Mouse (Mus musculus): Measurements from ENCODE around the gene 4930451I11Rik. TPM values are rescaled to one million over a fixed set of nuclear protein-coding genes. Genes with fewer than 3 reads are reported as not detected.

The 4930451I11Rik gene
- polyA plus RNA-seq, 1 experiment from 2014 or later: not detected

DNA sequence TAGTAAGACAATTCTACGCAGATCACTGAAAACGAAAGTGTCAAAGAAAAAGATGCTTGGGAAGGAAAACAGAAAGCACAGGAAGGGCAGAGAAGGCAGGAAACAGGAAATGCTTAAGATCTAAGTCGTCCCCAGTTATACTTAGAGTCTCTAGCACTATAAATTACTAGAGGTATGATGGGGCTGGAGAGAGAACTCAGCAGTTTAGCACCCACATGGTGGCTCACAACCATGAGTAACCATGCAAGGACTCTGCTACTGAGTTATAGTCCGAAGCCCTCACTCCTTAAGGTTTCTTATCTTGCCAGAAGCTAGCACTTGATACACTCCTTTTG lies 37.2 kb downstream of the 4930451I11Rik start:
- Histone ChIP-seq H3K9ac (ENCODE audit: low read length) (no peak overlapping the region), H3K36me3 (ENCODE audit: control insufficient read depth, insufficient read depth, low read length) (peaks cover 15% of the 10 kb centered on the region)

DNA sequence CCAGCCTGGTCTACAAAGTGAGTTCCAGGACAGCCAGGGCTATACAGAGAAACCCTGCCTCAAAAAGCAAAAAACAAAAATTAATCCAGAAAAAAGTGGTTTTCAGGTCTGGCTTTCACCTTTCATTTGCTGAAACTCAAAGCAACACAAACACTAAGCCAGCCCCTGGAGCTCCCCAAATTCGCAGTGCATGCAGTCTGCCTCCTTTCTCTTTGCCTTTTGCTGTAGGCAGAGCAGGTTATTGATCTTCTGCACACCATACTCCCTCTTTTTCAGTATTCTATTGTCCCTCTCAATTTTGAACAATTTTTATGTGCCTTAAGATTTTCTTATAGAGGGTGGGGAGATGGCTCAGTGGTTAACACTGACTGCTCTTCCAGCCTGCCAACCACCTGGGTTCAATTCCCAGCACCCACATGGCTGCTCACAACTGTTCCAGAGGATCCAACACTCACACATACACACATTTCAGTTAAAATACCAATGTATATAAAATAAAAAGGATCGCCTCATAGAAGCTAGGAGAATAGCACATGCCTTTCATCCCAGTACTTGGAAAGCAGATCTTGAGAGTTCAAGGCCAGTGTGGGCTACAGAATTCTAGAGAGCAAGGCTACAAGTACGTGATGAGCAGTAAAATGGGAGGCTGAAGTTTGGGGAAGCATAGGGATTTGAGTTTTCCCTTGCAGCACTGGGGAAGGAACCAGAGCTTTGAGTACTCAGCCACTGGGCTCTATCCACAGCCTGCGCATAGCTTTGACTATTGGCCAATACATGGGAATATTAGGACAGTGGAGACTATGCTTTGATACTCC lies 37.8 kb downstream of the 4930451I11Rik start:
- ATAC-seq (ENCODE audit: insufficient read depth, low FRiP score, low TSS enrichment) (no peak), DNase-seq (ENCODE audit: low spot score) (no peak)
- Histone ChIP-seq H3K4me2 (ENCODE audit: low read depth) (no peak overlapping the region), H3K9ac (ENCODE audit: low read length) (no peak overlapping the region), H3K4me3 (ENCODE audit: low read depth, low read length) (no peak overlapping the region), H3K4me1 (ENCODE audit: control insufficient read depth, insufficient read depth, low read length) (peaks cover 18% of the 10 kb centered on the region), H3K27me3 (ENCODE audit: control insufficient read depth, insufficient read depth, low read length) (no peaks in the 10 kb centered on the region), H3K36me3 (ENCODE audit: control insufficient read depth, insufficient read depth, low read length) (peaks cover 19% of the 10 kb centered on the region), H3K27ac (ENCODE audit: low read depth, low read length) (no peak overlapping the region), H3K9me3 (ENCODE audit: control insufficient read depth, low read length) (no peaks in the 10 kb centered on the region)
- WGBS: 75% methylated on average over 4 of the region's 4 CpGs

More for the DNA sequence above, 37.2 kb downstream of the 4930451I11Rik start:
- Histone ChIP-seq H3K4me2 (ENCODE audit: low read depth) (no peak overlapping the region), H3K27me3 (ENCODE audit: control insufficient read depth, insufficient read depth, low read length) (no peaks in the 10 kb centered on the region), H3K27ac (ENCODE audit: low read depth, low read length) (no peak overlapping the region), H3K9me3 (ENCODE audit: control insufficient read depth, low read length) (no peaks in the 10 kb centered on the region), H3K4me3 (ENCODE audit: low read depth, low read length) (no peak overlapping the region), H3K4me1 (ENCODE audit: control insufficient read depth, insufficient read depth, low read length) (peaks cover 18% of the 10 kb centered on the region)
- ATAC-seq (ENCODE audit: insufficient read depth, low FRiP score, low TSS enrichment) (no peak), DNase-seq (ENCODE audit: low spot score) (no peak)
- 77% methylated on average over 4 of the region's 4 CpGs for WGBS

DNA sequence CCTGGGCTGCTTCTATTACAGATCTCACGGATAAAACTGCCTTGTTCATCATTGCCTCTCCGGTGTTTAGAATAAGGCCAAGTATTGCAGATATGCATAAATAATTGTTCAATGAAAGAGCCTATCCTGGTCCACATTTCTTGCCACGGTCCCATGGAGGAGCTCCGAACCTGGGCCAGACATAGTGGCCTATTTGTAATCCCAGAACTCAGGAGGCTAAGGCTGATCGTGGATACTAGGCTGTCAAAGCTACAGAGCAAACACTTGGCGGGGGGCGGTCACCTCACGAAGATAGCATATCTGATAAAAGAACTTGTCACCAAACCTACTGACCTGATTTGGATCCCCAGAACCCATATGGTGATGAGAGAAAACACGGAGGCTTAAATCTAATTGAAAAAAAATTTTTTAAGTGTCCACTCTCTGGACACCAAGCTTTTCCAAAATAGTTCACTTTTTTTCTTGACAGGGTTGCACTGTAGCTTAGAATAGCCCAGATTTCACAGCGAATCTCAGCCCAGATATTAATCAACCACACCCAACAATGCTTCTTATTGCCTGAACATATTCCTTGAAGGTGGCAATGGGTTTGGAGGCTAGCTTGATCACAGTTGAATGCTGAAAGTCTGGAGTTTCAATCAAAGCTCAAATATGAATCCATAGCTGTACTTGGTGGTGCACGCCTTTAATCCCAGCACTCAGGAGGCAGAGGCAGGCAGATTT lies 38.6 kb downstream of the 4930451I11Rik start:
- 28% methylated on average over 11 of the region's 11 CpGs for WGBS
- peak overlapping the region; percentile 87 for H3K4me3 ChIP-seq (ENCODE audit: low read depth, low read length)
- DNase-seq (ENCODE audit: low spot score): no peak
- no peaks in the 10 kb centered on the region for H3K27me3 ChIP-seq (ENCODE audit: control insufficient read depth, insufficient read depth, low read length)
- peak overlapping the region; percentile 27 for H3K9ac ChIP-seq (ENCODE audit: low read length)
- H3K9me3 ChIP-seq (ENCODE audit: control insufficient read depth, low read length): no peaks in the 10 kb centered on the region
- H3K36me3 ChIP-seq (ENCODE audit: control insufficient read depth, insufficient read depth, low read length): peaks cover 22% of the 10 kb centered on the region
- peak overlapping the region; percentile 59 for H3K4me2 ChIP-seq (ENCODE audit: low read depth)
- peak overlapping the region; percentile 89; the same call in 1 of the 2 replicates for H3K27ac ChIP-seq (ENCODE audit: low read depth, low read length)
- peaks cover 14% of the 10 kb centered on the region for H3K4me1 ChIP-seq (ENCODE audit: control insufficient read depth, insufficient read depth, low read length)
- ATAC-seq (ENCODE audit: insufficient read depth, low FRiP score, low TSS enrichment): 0 out of 2 replicates have a peak, but pooled peaks have one; percentile 37

DNA sequence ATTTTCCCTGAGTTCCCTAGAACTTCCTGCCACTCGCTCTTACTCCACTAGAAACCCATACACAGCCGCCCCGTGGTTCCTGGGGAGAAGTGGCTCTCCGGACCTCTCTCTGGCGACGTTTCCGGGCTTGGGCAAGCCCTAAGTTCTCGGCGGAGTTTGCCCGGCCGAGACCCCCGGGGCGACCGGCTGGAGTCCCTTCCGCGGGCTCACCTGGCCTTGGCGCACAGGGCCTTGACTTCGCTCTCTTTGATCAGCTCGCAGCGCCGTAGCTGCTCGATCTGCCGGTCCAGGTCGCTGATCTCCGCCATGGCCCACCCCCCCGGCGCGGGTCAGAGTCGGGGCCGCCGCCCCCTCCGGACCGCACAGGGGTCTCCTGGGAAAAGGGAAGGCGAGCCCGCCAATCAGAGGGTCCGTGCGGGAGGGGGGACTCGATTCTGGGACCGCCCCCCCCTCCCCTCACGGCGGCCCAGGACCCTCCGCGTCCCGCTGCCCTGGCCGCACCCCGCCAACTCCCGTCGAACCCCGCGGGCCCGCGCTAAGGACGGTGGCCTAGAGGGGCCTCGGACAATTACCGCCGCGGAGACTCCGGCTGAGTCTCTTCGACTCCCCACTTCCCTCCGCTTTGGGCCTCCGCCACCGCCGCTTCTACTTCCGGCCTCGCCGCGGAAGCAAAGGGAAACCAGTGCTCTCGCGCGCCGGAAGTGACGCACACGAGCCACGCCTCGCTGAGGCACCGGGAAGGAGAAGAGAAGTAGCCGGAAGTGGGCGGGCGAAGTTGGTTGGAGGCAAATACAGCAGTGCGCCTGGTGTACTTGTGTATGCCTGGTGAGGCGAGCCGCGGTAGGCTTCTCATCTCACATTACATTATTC lies 39.4 kb downstream of the 4930451I11Rik start, which contains the start of gene Ppp4c:
TSS of gene Ppp4c (minus strand) at position 646 of the 870 bp plus-strand sequence.
- peak; percentile 93 for ATAC-seq (ENCODE audit: insufficient read depth, low FRiP score, low TSS enrichment)
- Histone ChIP-seq H3K36me3 (ENCODE audit: control insufficient read depth, insufficient read depth, low read length) (peaks cover 22% of the 10 kb centered on the region), H3K27me3 (ENCODE audit: control insufficient read depth, insufficient read depth, low read length) (no peaks in the 10 kb centered on the region), H3K4me3 (ENCODE audit: low read depth, low read length) (peak within 1 kb of the TSS; percentile 87), H3K9ac (ENCODE audit: low read length) (peak within 1 kb of the TSS; percentile 92), H3K9me3 (ENCODE audit: control insufficient read depth, low read length) (no peaks in the 10 kb centered on the region), H3K4me1 (ENCODE audit: control insufficient read depth, insufficient read depth, low read length) (peaks cover 7% of the 10 kb centered on the region; the same call in 1 of the 2 replicates), H3K27ac (ENCODE audit: low read depth, low read length) (peak within 1 kb of the TSS; percentile 89), H3K4me2 (ENCODE audit: low read depth) (peak within 1 kb of the TSS; percentile 72)
- WGBS: under 1% methylated on average over 73 of the region's 83 CpGs
- DNase-seq (ENCODE audit: low spot score): peak; percentile 100

DNA sequence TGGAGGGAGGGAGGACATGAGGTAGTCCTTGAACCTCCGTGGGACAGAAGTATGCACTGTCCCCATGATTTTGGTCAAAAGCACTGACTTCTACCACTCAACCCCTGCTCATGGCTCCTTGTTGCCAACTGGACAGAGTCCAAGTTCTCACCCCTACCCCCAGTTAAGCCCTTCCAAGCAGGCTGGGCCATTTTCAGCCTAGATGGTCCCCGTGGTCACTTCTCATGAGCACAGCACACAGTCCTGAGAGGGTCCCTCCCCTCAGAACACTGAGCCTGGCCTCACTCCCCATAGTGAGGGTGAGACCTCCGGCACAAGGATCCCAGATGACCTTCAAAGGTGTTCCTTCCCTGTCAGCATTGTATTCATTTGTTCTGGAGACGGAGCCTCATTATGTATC lies 42.3 kb downstream of the 4930451I11Rik start:
- Histone ChIP-seq H3K27me3 (ENCODE audit: control insufficient read depth, insufficient read depth, low read length) (no peaks in the 10 kb centered on the region), H3K27ac (ENCODE audit: low read depth, low read length) (no peak overlapping the region), H3K4me1 (ENCODE audit: control insufficient read depth, insufficient read depth, low read length) (peaks cover 7% of the 10 kb centered on the region; the same call in 1 of the 2 replicates), H3K9me3 (ENCODE audit: control insufficient read depth, low read length) (no peaks in the 10 kb centered on the region), H3K4me3 (ENCODE audit: low read depth, low read length) (no peak overlapping the region), H3K4me2 (ENCODE audit: low read depth) (no peak overlapping the region), H3K9ac (ENCODE audit: low read length) (no peak overlapping the region), H3K36me3 (ENCODE audit: control insufficient read depth, insufficient read depth, low read length) (peaks cover 22% of the 10 kb centered on the region)
- WGBS: 93% methylated on average over 4 of the region's 4 CpGs
- DNase-seq (ENCODE audit: low spot score) (no peak), ATAC-seq (ENCODE audit: insufficient read depth, low FRiP score, low TSS enrichment) (no peak)

DNA sequence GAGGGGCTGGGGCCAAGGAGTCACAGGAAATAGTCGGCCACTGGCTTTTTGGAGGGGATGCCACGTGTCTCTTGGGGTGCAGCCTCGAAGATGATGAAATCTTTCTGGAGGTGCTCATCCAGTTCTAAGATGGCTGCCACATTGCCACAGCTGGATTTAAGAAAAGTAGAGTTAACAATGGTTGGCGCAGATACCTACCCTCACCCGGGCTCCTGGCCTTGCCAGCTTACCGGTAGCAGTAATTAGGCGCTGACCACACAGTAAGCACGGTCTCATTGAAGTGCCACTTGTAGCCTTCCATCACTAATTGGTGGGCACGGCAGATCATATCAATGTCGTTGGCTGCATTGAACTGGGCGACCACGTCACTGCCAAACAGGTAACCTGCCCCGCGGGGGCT lies 45.3 kb downstream of the 4930451I11Rik start:
- H3K36me3 ChIP-seq (ENCODE audit: control insufficient read depth, insufficient read depth, low read length): peaks cover 22% of the 10 kb centered on the region
- peaks cover 11% of the 10 kb centered on the region for H3K4me1 ChIP-seq (ENCODE audit: control insufficient read depth, insufficient read depth, low read length)
- WGBS: 92% methylated on average over 14 of the region's 14 CpGs
- H3K27me3 ChIP-seq (ENCODE audit: control insufficient read depth, insufficient read depth, low read length): no peaks in the 10 kb centered on the region
- no peak overlapping the region for H3K4me2 ChIP-seq (ENCODE audit: low read depth)
- DNase-seq (ENCODE audit: low spot score): no peak
- no peak overlapping the region for H3K9ac ChIP-seq (ENCODE audit: low read length)
- no peaks in the 10 kb centered on the region for H3K9me3 ChIP-seq (ENCODE audit: control insufficient read depth, low read length)
- no peak overlapping the region for H3K27ac ChIP-seq (ENCODE audit: low read depth, low read length)
- ATAC-seq (ENCODE audit: insufficient read depth, low FRiP score, low TSS enrichment): no peak
- no peak overlapping the region for H3K4me3 ChIP-seq (ENCODE audit: low read depth, low read length)

DNA sequence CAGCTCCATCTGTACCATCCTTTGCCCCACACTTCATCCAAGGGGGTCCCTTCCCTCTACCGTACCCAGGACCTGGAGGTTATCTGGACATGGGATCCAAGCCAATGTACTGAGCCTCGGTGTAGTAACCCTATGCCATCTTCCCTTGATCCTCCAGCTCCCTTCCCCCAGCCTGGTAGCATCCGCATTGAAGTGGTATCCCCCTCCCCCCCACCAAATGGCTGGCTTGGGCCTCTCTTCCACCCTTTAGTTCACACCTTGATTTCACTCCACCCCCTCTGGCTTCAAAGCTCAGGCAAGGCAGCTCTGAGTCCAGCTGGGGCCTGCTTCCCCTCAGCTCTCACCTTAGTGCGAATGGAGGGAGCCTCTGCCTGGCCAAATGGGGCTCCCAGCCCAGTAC lies 46.4 kb downstream of the 4930451I11Rik start:
- Histone ChIP-seq H3K9ac (ENCODE audit: low read length) (no peak overlapping the region), H3K36me3 (ENCODE audit: control insufficient read depth, insufficient read depth, low read length) (peaks cover 22% of the 10 kb centered on the region), H3K27ac (ENCODE audit: low read depth, low read length) (no peak overlapping the region), H3K4me1 (ENCODE audit: control insufficient read depth, insufficient read depth, low read length) (peaks cover 9% of the 10 kb centered on the region), H3K4me2 (ENCODE audit: low read depth) (no peak overlapping the region), H3K27me3 (ENCODE audit: control insufficient read depth, insufficient read depth, low read length) (no peaks in the 10 kb centered on the region), H3K9me3 (ENCODE audit: control insufficient read depth, low read length) (no peaks in the 10 kb centered on the region), H3K4me3 (ENCODE audit: low read depth, low read length) (no peak overlapping the region)
- 62% methylated on average over 4 of the region's 4 CpGs for WGBS
- DNase-seq (ENCODE audit: low spot score) (no peak), ATAC-seq (ENCODE audit: insufficient read depth, low FRiP score, low TSS enrichment) (no peak)

DNA sequence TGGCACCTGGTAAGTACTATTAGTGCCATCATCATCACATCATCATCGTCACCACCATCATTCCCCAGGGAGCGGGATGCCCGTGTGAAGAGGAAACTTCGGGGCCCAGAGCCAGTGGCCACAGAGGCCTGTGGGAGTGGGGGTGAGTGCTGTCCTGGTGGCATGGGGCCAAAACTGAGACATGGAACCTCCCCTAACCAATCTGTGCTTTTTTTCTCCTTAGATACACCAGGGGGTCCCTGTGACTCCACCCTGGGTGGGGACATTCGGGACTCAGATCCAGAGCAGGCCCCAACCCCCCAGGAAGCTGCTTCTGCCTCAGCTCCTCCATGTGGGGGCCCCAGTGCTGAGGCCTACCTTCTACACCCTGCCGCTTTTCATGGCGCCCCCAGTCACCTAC lies 47.0 kb downstream of the 4930451I11Rik start:
- H3K27ac ChIP-seq (ENCODE audit: low read depth, low read length): no peak overlapping the region
- 80% methylated on average over 7 of the region's 7 CpGs for WGBS
- no peak overlapping the region for H3K4me2 ChIP-seq (ENCODE audit: low read depth)
- H3K9me3 ChIP-seq (ENCODE audit: control insufficient read depth, low read length): no peaks in the 10 kb centered on the region
- H3K4me1 ChIP-seq (ENCODE audit: control insufficient read depth, insufficient read depth, low read length): peaks cover 12% of the 10 kb centered on the region
- H3K4me3 ChIP-seq (ENCODE audit: low read depth, low read length): no peak overlapping the region
- H3K36me3 ChIP-seq (ENCODE audit: control insufficient read depth, insufficient read depth, low read length): peaks cover 20% of the 10 kb centered on the region
- H3K9ac ChIP-seq (ENCODE audit: low read length): no peak overlapping the region
- ATAC-seq (ENCODE audit: insufficient read depth, low FRiP score, low TSS enrichment): no peak
- DNase-seq (ENCODE audit: low spot score): no peak
- no peaks in the 10 kb centered on the region for H3K27me3 ChIP-seq (ENCODE audit: control insufficient read depth, insufficient read depth, low read length)

All from neural tube, embryonic 11.5 days (tissue).